Mouse (Mus musculus) stomach, embryonic 16.5 days (tissue): ENCODE results near the gene Fam155a. TPM values are rescaled to one million over a fixed set of nuclear protein-coding genes. Genes with fewer than 3 reads are reported as not detected.
A peak's percentile ranks its signal among the peaks of the same experiment; 100 is the strongest.

Source experiments
- ATAC-seq: fragments of 200-750 bp; cut with Nextera tagmentation; 2 replicates; pipeline ENCODE4 v1.8.0; 2017; ENCODE audit warnings: moderate number of reproducible peaks, moderate TSS enrichment; ENCODE audit not compliant: insufficient read depth, low FRiP score
- H3K27ac ChIP-seq: fragments of 300-500 bp; sonication (generic); 2 replicates; pipeline ENCODE4 v1.5.1; 2014; ENCODE audit warnings: low read length
- H3K27me3 ChIP-seq: fragments of 300-500 bp; sonication (generic); 2 replicates; pipeline ENCODE4 v1.6.1; 2014; ENCODE audit warnings: low read length, control low read depth, mixed read lengths; ENCODE audit not compliant: control insufficient read depth, insufficient read depth
- H3K36me3 ChIP-seq: fragments of 300-500 bp; sonication (generic); 2 replicates; pipeline ENCODE4 v1.6.1; 2014; ENCODE audit warnings: low read length; ENCODE audit not compliant: control insufficient read depth, insufficient read depth
- H3K4me1 ChIP-seq: fragments of 300-500 bp; sonication (generic); 2 replicates; pipeline ENCODE4 v1.6.1; 2014; ENCODE audit warnings: low read length, control low read depth, mixed read lengths; ENCODE audit not compliant: control insufficient read depth, insufficient read depth
- H3K4me2 ChIP-seq: fragments of 300-500 bp; sonication (generic); 2 replicates; pipeline ENCODE4 v1.6.1; 2014; ENCODE audit warnings: low read depth, low read length, mixed read lengths
- H3K4me3 ChIP-seq: fragments of 300-500 bp; sonication (generic); replicated peaks from 2 replicates; pipeline ENCODE4 v1.5.1; 2014; ENCODE audit warnings: mild to moderate bottlenecking, low read length
- H3K9ac ChIP-seq: fragments of 300-500 bp; sonication (generic); 2 replicates; pipeline ENCODE4 v1.6.1; 2014; ENCODE audit warnings: low read length
- H3K9me3 ChIP-seq: fragments of 300-500 bp; sonication (generic); replicated peaks from 2 replicates; pipeline ENCODE4 v1.6.1; 2016; ENCODE audit warnings: low read length, control low read depth; ENCODE audit not compliant: control insufficient read depth
- WGBS: fragments of 180-500 bp; shearing (Covaris S2); extraction: QIAGEN DNeasy Blood & Tissue Kit; methylation state at CpG from one replicate; pipeline ENCODE4 v1.1.7; 2014; 5-methylcytosine and 5-hydroxymethylcytosine counted together
- polyA plus RNA-seq: library from polyadenylated mRNA; unstranded; fragments of >200 nt; fragmentation: Nextera tagmentation; extraction: Ambion mirVana; gene quantifications from 2 replicates; pipeline ENCODE4 v1.2.1, GENCODE M21; 2015

Gene Fam155a
- polyA plus RNA-seq, 1 experiment from 2014 or later: 1.0 TPM

DNA sequence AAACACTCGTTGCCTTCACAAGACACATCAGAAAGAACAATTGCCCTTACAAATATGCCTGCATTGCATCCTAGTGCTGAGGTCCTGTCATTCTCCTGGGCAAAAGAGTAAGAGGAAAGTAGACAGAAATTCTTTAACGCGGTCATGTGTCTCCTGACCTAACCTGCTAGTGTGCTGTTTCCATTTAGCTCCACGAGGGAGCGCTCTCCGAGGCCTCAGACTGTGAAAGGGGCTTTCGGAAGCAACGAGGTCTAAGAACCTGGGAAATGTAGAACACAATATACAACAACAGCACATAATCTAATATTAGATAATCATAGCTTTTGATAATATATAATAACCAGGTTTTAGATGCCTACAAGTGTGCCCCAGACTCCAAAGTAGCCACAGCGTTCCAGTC, 22.4 kb upstream of the Fam155a start:
- Histone ChIP-seq H3K4me1 (no peaks in the 10 kb centered on the region), H3K27ac (no peak overlapping the region), H3K36me3 (no peaks in the 10 kb centered on the region), H3K9ac (no peak overlapping the region), H3K4me3 (no peak overlapping the region), H3K27me3 (no peaks in the 10 kb centered on the region), H3K9me3 (no peaks in the 10 kb centered on the region), H3K4me2 (no peak overlapping the region)
- 59% methylated on average over 9 of the region's 9 CpGs for WGBS
- ATAC-seq: no peak

DNA sequence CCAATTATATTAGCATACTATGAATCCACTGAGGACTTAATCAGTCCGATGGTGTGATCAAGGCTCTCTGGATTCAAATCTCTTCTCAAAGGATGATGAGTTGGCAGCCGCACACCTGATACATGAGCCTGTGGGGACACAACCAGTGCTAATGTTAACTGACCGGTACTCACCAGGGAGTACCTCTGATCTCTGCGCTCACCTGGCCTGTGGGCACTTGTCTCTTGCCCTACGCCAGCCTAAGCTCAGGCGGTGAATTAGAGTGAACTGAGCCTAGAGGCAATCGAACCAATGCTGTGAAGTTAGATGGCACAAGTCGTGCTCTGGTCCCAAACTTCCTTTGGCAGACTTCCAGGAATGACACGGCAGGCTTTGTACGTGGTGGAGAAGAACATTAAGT, 9.4 kb upstream of the Fam155a start:
- Histone ChIP-seq H3K27me3 (no peaks in the 10 kb centered on the region), H3K4me1 (no peaks in the 10 kb centered on the region), H3K27ac (no peak overlapping the region), H3K9me3 (no peaks in the 10 kb centered on the region), H3K9ac (no peak overlapping the region), H3K4me2 (no peak overlapping the region), H3K4me3 (no peak overlapping the region), H3K36me3 (no peaks in the 10 kb centered on the region)
- ATAC-seq: peak; percentile 58
- 80% methylated on average over 10 of the region's 10 CpGs for WGBS

DNA sequence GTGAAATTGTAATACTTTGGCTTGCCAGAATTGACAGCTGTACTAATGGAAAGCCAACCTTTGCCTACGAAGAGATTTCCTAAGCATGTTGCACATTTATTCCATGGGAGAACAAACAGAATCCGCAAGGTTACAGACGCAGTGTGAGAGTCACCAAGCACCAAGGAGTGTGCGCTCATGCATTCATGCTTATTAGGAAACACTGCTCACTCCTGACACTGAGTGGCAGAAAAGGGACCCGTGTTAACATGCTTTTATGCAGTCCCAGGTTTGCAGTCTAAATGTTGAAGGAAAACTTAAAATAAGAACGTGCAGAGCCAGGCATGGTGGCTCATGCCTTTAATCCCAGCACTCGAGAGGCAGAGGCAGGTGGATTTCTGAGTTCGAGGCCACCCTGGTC, 7.2 kb upstream of the Fam155a start:
- no peak for ATAC-seq
- Histone ChIP-seq H3K4me1 (no peaks in the 10 kb centered on the region), H3K4me2 (no peak overlapping the region), H3K36me3 (no peaks in the 10 kb centered on the region), H3K27me3 (no peaks in the 10 kb centered on the region), H3K27ac (no peak overlapping the region), H3K4me3 (no peak overlapping the region), H3K9me3 (no peaks in the 10 kb centered on the region), H3K9ac (no peak overlapping the region)
- WGBS: 77% methylated on average over 8 of the region's 8 CpGs

DNA sequence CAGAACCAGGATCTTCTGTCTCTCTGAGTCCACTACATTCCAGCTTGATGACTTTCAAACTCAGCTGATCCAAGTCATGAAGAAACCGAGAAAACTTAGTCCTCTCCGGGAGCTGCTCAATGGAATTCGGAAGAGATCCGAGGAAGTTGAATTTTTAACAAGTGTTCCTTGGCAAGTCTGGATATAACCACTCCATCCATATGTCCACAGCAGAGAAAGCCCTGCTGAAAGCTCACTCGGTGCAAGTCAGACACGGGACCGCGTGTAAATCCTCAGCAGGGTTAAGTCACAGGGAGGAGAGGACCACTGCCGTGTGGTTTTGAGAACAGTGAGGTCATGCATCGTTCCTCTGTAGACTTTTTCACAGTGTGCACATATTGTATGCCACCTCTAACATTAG, 5.9 kb upstream of the Fam155a start:
- H3K4me1 ChIP-seq: peaks cover under 1% of the 10 kb centered on the region; the same call in 1 of the 2 replicates
- ATAC-seq: no peak
- H3K9ac ChIP-seq: no peak overlapping the region
- H3K4me3 ChIP-seq: no peak overlapping the region
- no peaks in the 10 kb centered on the region for H3K9me3 ChIP-seq
- no peaks in the 10 kb centered on the region for H3K36me3 ChIP-seq
- H3K27me3 ChIP-seq: peaks cover 13% of the 10 kb centered on the region
- WGBS: 86% methylated on average over 10 of the region's 10 CpGs
- H3K4me2 ChIP-seq: no peak overlapping the region
- no peak overlapping the region for H3K27ac ChIP-seq

DNA sequence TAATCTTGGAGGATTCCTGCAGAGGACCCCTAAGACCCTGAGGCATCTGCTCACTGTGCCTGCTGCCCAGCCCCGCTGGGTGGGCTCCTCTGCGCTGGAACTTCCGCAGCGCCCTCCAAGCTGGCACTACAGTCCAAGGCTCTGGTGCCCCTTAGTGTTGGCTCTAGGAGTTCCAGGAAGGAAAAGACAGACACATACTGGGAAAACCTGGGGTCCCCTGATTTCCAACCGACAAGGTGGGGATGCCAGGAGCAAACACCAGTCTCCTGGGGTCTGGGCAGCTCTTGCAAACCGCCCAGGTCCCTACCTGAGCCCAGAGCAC, 1.5 kb upstream of the Fam155a start:
- H3K9me3 ChIP-seq: no peaks in the 10 kb centered on the region
- peak overlapping the region; percentile 51 for H3K4me3 ChIP-seq
- WGBS: 5% methylated on average over 6 of the region's 6 CpGs
- ATAC-seq: no peak
- peaks cover 36% of the 10 kb centered on the region for H3K27me3 ChIP-seq
- H3K4me1 ChIP-seq: peaks cover 11% of the 10 kb centered on the region
- no peaks in the 10 kb centered on the region for H3K36me3 ChIP-seq
- H3K4me2 ChIP-seq: peak overlapping the region; percentile 89; the same call in 1 of the 2 replicates
- no peak overlapping the region for H3K27ac ChIP-seq
- no peak overlapping the region for H3K9ac ChIP-seq

DNA sequence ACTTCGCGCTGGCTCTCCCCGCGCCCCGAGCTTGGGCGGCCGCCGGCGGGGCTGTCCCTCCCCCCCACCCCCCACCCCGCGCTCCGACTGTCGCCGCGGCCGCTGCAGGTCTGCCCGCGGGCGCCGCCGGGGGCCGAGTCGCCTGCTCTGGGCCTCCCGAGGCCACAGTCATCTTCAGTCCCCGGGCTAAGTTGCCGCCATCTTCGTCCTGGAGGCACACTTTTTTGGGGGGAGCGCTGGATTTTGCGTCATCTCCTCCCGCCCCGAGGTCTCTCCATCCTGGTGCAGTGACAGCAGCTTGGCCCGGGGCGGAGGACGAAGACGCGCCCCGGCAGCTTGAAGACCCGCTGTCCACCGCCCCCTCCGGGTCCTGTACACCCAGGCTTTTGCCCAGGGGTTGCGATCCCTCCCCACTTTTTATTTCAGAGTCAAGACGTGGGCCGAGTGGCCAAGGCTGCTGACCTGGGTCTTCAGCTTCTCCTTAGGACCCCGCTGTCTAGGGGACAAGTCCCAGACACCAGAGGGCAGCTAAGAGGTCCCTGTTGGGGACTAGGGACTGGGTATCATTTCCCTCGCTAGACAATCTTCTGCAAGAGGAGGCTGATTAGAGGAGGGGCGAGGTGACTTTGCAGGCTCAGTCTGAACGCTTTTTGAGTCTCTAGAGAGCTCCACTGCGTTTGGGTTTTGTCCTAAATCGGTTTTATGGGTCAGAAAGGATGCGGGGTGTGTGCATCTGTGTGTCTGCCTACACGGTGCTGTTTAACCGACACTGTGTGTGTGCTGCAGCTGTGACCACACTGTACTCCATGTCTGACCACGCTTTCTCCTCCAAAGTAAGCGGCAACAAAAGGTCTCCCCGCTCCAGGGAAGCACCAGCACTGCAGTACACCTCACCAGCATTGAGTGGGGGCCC, 901 bp upstream of the Fam155a start:
- H3K27me3 ChIP-seq: peaks cover 36% of the 10 kb centered on the region
- 1% methylated on average over 55 of the region's 55 CpGs for WGBS
- peaks cover 11% of the 10 kb centered on the region for H3K4me1 ChIP-seq
- peak overlapping the region; percentile 51 for H3K4me3 ChIP-seq
- peak; percentile 13; the same call in 1 of the 2 replicates for ATAC-seq
- H3K9ac ChIP-seq: peak overlapping the region; percentile 58
- no peaks in the 10 kb centered on the region for H3K36me3 ChIP-seq
- H3K9me3 ChIP-seq: no peaks in the 10 kb centered on the region
- H3K4me2 ChIP-seq: peak overlapping the region; percentile 89
- no peak overlapping the region for H3K27ac ChIP-seq

DNA sequence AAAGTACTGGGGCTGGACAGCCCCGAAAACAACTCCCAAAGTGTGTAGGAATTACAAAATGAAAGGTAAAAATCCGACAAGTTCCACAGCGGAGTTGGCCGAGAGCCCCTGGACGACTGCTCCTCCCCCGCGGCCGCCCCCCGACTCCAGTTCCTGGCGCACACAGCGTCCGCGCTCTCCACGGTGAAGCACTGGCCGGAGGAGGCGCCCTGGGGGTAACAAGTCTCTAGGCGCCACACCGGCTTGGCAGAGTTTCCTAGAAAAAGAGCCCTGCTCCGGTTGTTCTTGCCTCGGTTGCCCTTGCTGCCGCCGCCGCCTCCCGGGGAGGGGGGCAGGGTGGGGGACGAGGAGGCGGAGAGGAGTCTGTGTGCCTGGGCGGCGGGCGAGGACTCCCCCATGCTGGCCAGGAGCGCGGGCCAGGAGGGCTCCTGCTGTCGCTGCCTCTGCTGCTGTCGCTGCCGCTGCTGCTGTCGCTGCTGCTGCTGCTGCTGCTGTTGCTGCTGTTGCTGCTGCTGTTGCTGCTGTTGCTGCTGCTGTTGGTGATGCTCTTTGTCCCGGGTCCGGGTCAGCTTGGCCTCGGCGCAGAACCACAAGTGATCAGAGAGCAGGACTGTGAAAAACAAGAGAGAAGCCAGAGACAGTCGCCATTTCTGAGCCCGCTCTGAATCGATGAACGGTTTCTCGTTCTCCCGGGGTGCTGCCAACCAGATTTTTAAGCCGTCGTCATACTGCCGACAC, 531 bp downstream of the Fam155a start:
- Histone ChIP-seq H3K9me3 (no peaks in the 10 kb centered on the region), H3K27me3 (peaks cover 36% of the 10 kb centered on the region), H3K9ac (peak overlapping the region; percentile 31; the same call in 1 of the 2 replicates), H3K27ac (no peak overlapping the region), H3K4me3 (peak overlapping the region; percentile 51), H3K4me1 (peaks cover 11% of the 10 kb centered on the region), H3K36me3 (no peaks in the 10 kb centered on the region), H3K4me2 (peak overlapping the region; percentile 89)
- no peak for ATAC-seq
- WGBS: 2% methylated on average over 48 of the region's 48 CpGs

DNA sequence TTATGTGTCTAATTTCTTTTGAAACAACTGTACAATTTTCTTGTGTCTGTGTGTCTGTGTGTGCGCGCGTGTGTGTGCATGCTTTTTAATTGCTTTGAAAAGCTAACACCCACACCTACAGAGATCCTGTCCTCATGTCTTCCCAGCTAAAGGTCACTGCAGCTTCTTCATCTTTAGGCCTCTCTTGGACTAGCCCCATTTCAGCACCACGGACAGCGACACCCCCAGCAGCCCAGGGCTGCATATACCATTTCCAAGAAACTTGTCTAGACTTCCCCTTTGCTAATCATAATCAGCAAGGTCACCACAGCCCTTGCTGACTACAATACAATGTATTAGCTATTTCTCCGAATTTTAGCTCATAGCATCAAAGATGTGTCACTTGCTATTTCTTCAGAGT, 1.9 kb downstream of the Fam155a start:
- H3K9ac ChIP-seq: no peak overlapping the region
- ATAC-seq: no peak
- peaks cover 11% of the 10 kb centered on the region for H3K4me1 ChIP-seq
- H3K27me3 ChIP-seq: peaks cover 36% of the 10 kb centered on the region
- no peaks in the 10 kb centered on the region for H3K36me3 ChIP-seq
- 31% methylated on average over 6 of the region's 6 CpGs for WGBS
- H3K4me2 ChIP-seq: no peak overlapping the region
- no peak overlapping the region for H3K27ac ChIP-seq
- no peaks in the 10 kb centered on the region for H3K9me3 ChIP-seq
- H3K4me3 ChIP-seq: no peak overlapping the region

DNA sequence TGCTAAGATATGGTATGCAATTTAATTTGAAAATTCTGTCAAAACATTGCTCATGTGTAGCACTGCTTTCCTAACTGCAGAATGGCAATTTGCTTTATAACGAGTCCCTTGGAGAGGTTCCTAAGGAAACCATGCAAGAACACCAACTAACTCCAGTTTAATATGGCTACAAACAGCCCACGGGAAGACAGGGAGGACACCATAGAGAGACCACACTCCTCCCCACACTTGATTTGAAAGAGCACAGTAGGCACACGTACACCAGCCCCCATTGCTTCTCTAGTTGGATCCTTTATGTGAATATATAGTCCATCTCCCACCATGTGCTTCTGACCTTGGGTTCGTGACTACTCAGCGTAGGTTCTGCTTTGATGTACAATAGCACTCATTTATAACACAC, 35.8 kb downstream of the Fam155a start:
- Histone ChIP-seq H3K4me2 (no peak overlapping the region), H3K9ac (no peak overlapping the region), H3K4me3 (no peak overlapping the region), H3K27ac (no peak overlapping the region), H3K4me1 (no peaks in the 10 kb centered on the region), H3K27me3 (no peaks in the 10 kb centered on the region), H3K9me3 (no peaks in the 10 kb centered on the region), H3K36me3 (no peaks in the 10 kb centered on the region)
- 61% methylated on average over 5 of the region's 5 CpGs for WGBS
- ATAC-seq: no peak
